Mouse (Mus musculus) CH12.LX (cell line): ENCODE measurements around the gene Cacna1c.

Source experiments
- CTCF ChIP-seq, 2 experiments: IDR thresholded peaks in 1 of 2; conservative IDR thresholded peaks in 1 of 2; 2 replicates each; pipeline ENCODE4 v1.5.1; 2011 to 2012; ENCODE audit warnings: low read depth in 2 of 2, low read length in 2 of 2, improper control_type of control experiment in 1 of 2, inconsistent platforms in 1 of 2, mild to moderate bottlenecking in 1 of 2, moderate library complexity in 1 of 2
- MAZ ChIP-seq: IDR thresholded peaks from 2 replicates; pipeline ENCODE4 v1.6.1; 2012; ENCODE audit warnings: low read depth, mild to moderate bottlenecking, inconsistent platforms, low read length, improper control_type of control experiment, moderate library complexity
- POLR2A ChIP-seq: IDR thresholded peaks from 2 replicates; pipeline ENCODE4 v1.6.1; 2011; ENCODE audit warnings: low read depth, mild to moderate bottlenecking, improper control_type of control experiment, low read length
- POLR2AphosphoS2 ChIP-seq: IDR thresholded peaks from 2 replicates; pipeline ENCODE4 v1.6.1; 2011; ENCODE audit warnings: low read depth, low read length, improper control_type of control experiment
- UBTF ChIP-seq: IDR thresholded peaks from 2 replicates; pipeline ENCODE4 v1.6.1; 2012; ENCODE audit warnings: low read depth, mild to moderate bottlenecking, inconsistent platforms, low read length, improper control_type of control experiment, moderate library complexity
- USF1 ChIP-seq: IDR thresholded peaks from 2 replicates; pipeline ENCODE4 v1.6.1; 2014; ENCODE audit warnings: low read depth, mild to moderate bottlenecking, inconsistent platforms, low read length, improper control_type of control experiment
- ZMIZ1 ChIP-seq: IDR thresholded peaks from 2 replicates; pipeline ENCODE4 v1.6.1; 2012; ENCODE audit warnings: low read depth, mild to moderate bottlenecking, inconsistent platforms, low read length, improper control_type of control experiment
- ZNF384 ChIP-seq: IDR thresholded peaks from 2 replicates; pipeline ENCODE4 v1.6.1; 2012; ENCODE audit warnings: low read depth, low read length, improper control_type of control experiment, inconsistent platforms

- TF ChIP-seq USF1 (no peak), CTCF (conservative IDR thresholded peaks at IDR 0.05 in 1 of 2, IDR thresholded peaks at IDR 0.05 in 1 of 2; ENCODE audit: low read depth in 2 of 2, low read length in 2 of 2) (no peak), UBTF (no peak), ZNF384 (no peak), MAZ (no peak), POLR2A (no peak), POLR2AphosphoS2 (no peak), ZMIZ1 (no peak)
These were observed 212.7 kb downstream of the Cacna1c start for GRCm38 (mm10) chr6:118983471-118984040.
